Mouse (Mus musculus): ENCODE measurements at regions not wholly inside any gene's neighbourhood (a gene's known extent, or its start where the extent isn't known, plus 50 kb on each side); places are given as distances from the start of the nearest gene placed in this dataset.

- TF ChIP-seq POLR2A (IDR thresholded peaks at IDR 0.05; ENCODE audit: borderline replicate concordance, extremely low read depth, insufficient read depth, insufficient read length), result no peak
- Histone ChIP-seq H3K27ac (replicated peaks; ENCODE audit: low read depth, low read length) (no peak overlapping the region), H3K9ac (ENCODE audit: low read depth, low read length, severe bottlenecking) (no peak overlapping the region), H3K27me3 (ENCODE audit: control insufficient read depth, insufficient read depth, low read length) (no peaks in the 10 kb centered on the region), H3K36me3 (ENCODE audit: control insufficient read depth, insufficient read depth, low read length) (no peaks in the 10 kb centered on the region), H3K4me1 (ENCODE audit: control insufficient read depth, insufficient read depth, low read length) (no peaks in the 10 kb centered on the region), H3K9me3 (ENCODE audit: control insufficient read depth, low read length) (no peaks in the 10 kb centered on the region), H3K4me2 (replicated peaks; ENCODE audit: low read depth, low read length, severe bottlenecking) (no peak overlapping the region), H3K4me3 (replicated peaks; ENCODE audit: low read length) (no peak overlapping the region)
- 81% methylated on average over 4 of the region's 4 CpGs for WGBS
- DNase-seq (ENCODE audit: low spot score), result no peak
- ATAC-seq (ENCODE audit: low FRiP score, low read depth), result no peak
These were observed 113.0 kb upstream of the Nxt1 start for GRCm38 (mm10) chr2:148559376-148559775.

DNA sequence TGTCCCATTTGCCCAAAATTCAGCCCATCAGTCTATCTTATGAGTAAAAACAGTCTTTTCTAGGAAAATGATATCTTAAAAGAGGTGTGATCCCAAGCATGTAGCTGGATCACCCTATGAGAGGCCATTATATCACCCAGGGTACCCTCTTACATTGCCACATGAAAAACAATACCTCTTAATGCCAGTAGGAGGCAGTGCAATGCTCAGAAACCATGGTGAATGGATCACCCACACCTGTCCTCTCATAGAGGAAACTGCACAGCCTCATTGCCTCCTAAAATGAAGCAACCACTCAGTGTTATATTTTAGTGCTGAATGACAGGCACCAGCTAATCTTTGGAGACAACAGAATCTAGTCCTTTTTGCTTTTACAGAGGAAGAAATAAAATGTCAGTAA is 114.0 kb upstream of the Nxt1 start:
- H3K4me2 ChIP-seq (replicated peaks; ENCODE audit: low read depth, low read length, severe bottlenecking), result no peak overlapping the region
- ATAC-seq (ENCODE audit: low FRiP score, low read depth) (no peak), DNase-seq (ENCODE audit: low spot score) (no peak)
- H3K27ac ChIP-seq (replicated peaks; ENCODE audit: low read depth, low read length), result no peak overlapping the region
- H3K36me3 ChIP-seq (ENCODE audit: control insufficient read depth, insufficient read depth, low read length), result no peaks in the 10 kb centered on the region
- no peaks in the 10 kb centered on the region for H3K27me3 ChIP-seq (ENCODE audit: control insufficient read depth, insufficient read depth, low read length)
- no peak overlapping the region for H3K9ac ChIP-seq (ENCODE audit: low read depth, low read length, severe bottlenecking)
- H3K4me1 ChIP-seq (ENCODE audit: control insufficient read depth, insufficient read depth, low read length), result no peaks in the 10 kb centered on the region
- no peaks in the 10 kb centered on the region for H3K9me3 ChIP-seq (ENCODE audit: control insufficient read depth, low read length)
- TF ChIP-seq POLR2A (IDR thresholded peaks at IDR 0.05; ENCODE audit: borderline replicate concordance, extremely low read depth, insufficient read depth, insufficient read length), result no peak
- no peak overlapping the region for H3K4me3 ChIP-seq (replicated peaks; ENCODE audit: low read length)

DNA sequence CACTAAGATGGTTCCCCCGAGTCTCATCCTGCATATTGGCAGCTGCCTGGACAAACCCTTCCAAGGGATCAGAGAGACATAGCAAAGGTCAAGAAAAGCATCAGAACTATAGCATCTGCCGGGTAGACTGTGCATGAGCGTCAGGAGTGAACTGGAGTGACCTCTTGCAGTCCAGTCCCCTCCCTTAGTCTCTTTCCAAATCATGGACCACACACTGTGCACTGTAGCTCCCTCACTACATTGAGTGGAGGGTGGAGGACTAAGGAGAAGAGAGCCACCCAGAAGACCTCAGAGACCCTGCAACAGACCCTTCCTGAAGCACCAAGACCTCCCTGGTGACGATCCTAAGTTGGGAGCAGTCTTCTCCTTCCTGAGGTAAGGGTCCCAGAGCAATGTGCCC is 107.8 kb upstream of the Cd93 start:
- Histone ChIP-seq H3K4me2 (replicated peaks; ENCODE audit: low read depth, low read length, severe bottlenecking) (no peak overlapping the region), H3K4me1 (ENCODE audit: control insufficient read depth, insufficient read depth, low read length) (no peaks in the 10 kb centered on the region), H3K36me3 (ENCODE audit: control insufficient read depth, insufficient read depth, low read length) (no peaks in the 10 kb centered on the region), H3K27ac (replicated peaks; ENCODE audit: low read depth, low read length) (no peak overlapping the region), H3K9me3 (ENCODE audit: control insufficient read depth, low read length) (no peaks in the 10 kb centered on the region), H3K9ac (ENCODE audit: low read depth, low read length, severe bottlenecking) (no peak overlapping the region), H3K27me3 (ENCODE audit: control insufficient read depth, insufficient read depth, low read length) (no peaks in the 10 kb centered on the region), H3K4me3 (replicated peaks; ENCODE audit: low read length) (no peak overlapping the region)
- TF ChIP-seq POLR2A (IDR thresholded peaks at IDR 0.05; ENCODE audit: borderline replicate concordance, extremely low read depth, insufficient read depth, insufficient read length), result no peak
- 85% methylated on average over 4 of the region's 4 CpGs for WGBS
- ATAC-seq (ENCODE audit: low FRiP score, low read depth) (no peak), DNase-seq (ENCODE audit: low spot score) (no peak)

DNA sequence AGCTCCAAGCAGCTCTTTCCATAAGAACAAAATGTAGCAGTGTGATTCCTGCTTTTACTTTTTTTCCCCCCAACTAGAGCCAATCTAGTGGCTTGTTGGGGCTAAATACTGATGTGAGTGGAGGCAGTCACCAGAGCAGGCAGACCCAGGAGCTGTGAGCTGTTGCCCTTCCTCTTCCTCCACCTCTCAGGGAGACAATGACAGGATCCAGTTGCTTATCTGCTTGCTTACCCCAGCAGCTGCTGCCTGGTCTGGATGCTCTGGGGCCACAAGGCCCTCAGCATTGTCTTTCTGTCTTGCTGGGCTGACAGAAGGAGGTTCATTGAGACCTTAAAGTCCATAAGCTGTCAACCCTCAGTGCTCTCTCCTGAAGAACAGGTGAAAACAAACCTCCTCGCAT is 106.3 kb upstream of the Cd93 start:
- Histone ChIP-seq H3K9me3 (ENCODE audit: control insufficient read depth, low read length) (no peaks in the 10 kb centered on the region), H3K4me3 (replicated peaks; ENCODE audit: low read length) (no peak overlapping the region), H3K27me3 (ENCODE audit: control insufficient read depth, insufficient read depth, low read length) (no peaks in the 10 kb centered on the region), H3K27ac (replicated peaks; ENCODE audit: low read depth, low read length) (no peak overlapping the region), H3K9ac (ENCODE audit: low read depth, low read length, severe bottlenecking) (no peak overlapping the region), H3K4me1 (ENCODE audit: control insufficient read depth, insufficient read depth, low read length) (no peaks in the 10 kb centered on the region), H3K4me2 (replicated peaks; ENCODE audit: low read depth, low read length, severe bottlenecking) (no peak overlapping the region), H3K36me3 (ENCODE audit: control insufficient read depth, insufficient read depth, low read length) (no peaks in the 10 kb centered on the region)
- ATAC-seq (ENCODE audit: low FRiP score, low read depth), result no peak
- 91% methylated on average over 1 of the region's 1 CpGs for WGBS
- DNase-seq (ENCODE audit: low spot score), result no peak
- no peak for TF ChIP-seq POLR2A (IDR thresholded peaks at IDR 0.05; ENCODE audit: borderline replicate concordance, extremely low read depth, insufficient read depth, insufficient read length)

- H3K27ac ChIP-seq (replicated peaks; ENCODE audit: low read depth, low read length), result 0 out of 2 replicates have a peak overlapping the region, but pooled peaks have one; percentile 13
- no peaks in the 10 kb centered on the region for H3K9me3 ChIP-seq (ENCODE audit: control insufficient read depth, low read length)
- H3K4me3 ChIP-seq (replicated peaks; ENCODE audit: low read length), result no peak overlapping the region
- no peak for TF ChIP-seq POLR2A (IDR thresholded peaks at IDR 0.05; ENCODE audit: borderline replicate concordance, extremely low read depth, insufficient read depth, insufficient read length)
- no peak for DNase-seq (ENCODE audit: low spot score)
- H3K4me2 ChIP-seq (replicated peaks; ENCODE audit: low read depth, low read length, severe bottlenecking), result no peak overlapping the region
- H3K9ac ChIP-seq (ENCODE audit: low read depth, low read length, severe bottlenecking), result no peak overlapping the region
- H3K4me1 ChIP-seq (ENCODE audit: control insufficient read depth, insufficient read depth, low read length), result no peaks in the 10 kb centered on the region
- H3K27me3 ChIP-seq (ENCODE audit: control insufficient read depth, insufficient read depth, low read length), result no peaks in the 10 kb centered on the region
- ATAC-seq (ENCODE audit: low FRiP score, low read depth), result no peak
- H3K36me3 ChIP-seq (ENCODE audit: control insufficient read depth, insufficient read depth, low read length), result no peaks in the 10 kb centered on the region
These were observed 99.0 kb upstream of the Cd93 start for GRCm38 (mm10) chr2:148542340-148542739.

- 77% methylated on average over 3 of the region's 3 CpGs for WGBS
These were observed 94.6 kb upstream of the Cd93 start for GRCm38 (mm10) chr2:148537914-148538510.

More at GRCm38 (mm10) chr2:148537914-148538510, 94.6 kb upstream of the Cd93 start:
- Histone ChIP-seq H3K9ac (ENCODE audit: low read depth, low read length, severe bottlenecking) (no peak overlapping the region), H3K4me1 (ENCODE audit: control insufficient read depth, insufficient read depth, low read length) (no peaks in the 10 kb centered on the region), H3K27ac (replicated peaks; ENCODE audit: low read depth, low read length) (no peak overlapping the region), H3K4me2 (replicated peaks; ENCODE audit: low read depth, low read length, severe bottlenecking) (no peak overlapping the region), H3K36me3 (ENCODE audit: control insufficient read depth, insufficient read depth, low read length) (no peaks in the 10 kb centered on the region), H3K9me3 (ENCODE audit: control insufficient read depth, low read length) (no peaks in the 10 kb centered on the region), H3K27me3 (ENCODE audit: control insufficient read depth, insufficient read depth, low read length) (no peaks in the 10 kb centered on the region), H3K4me3 (replicated peaks; ENCODE audit: low read length) (no peak overlapping the region)
- no peak for TF ChIP-seq POLR2A (IDR thresholded peaks at IDR 0.05; ENCODE audit: borderline replicate concordance, extremely low read depth, insufficient read depth, insufficient read length)
- no peak for DNase-seq (ENCODE audit: low spot score)
- ATAC-seq (ENCODE audit: low FRiP score, low read depth), result no peak
